Mouse (Mus musculus): Measurements from ENCODE around the gene Lmbr1l. TPM values are rescaled to one million over a fixed set of nuclear protein-coding genes. Genes with fewer than 3 reads are reported as not detected.

The Lmbr1l gene
- polyA plus RNA-seq, 1 experiment: 73.3 TPM

- peak within 1 kb of the TSS; percentile 72 for H3K4me3 ChIP-seq (replicated peaks; ENCODE audit: control insufficient read depth, low read depth, low read length)
- H3K4me1 ChIP-seq (ENCODE audit: control insufficient read depth, insufficient read depth, low read length): peaks cover 4% of the 10 kb centered on the region
- WGBS: under 1% methylated on average over 87 of the region's 94 CpGs
- no peak for TF ChIP-seq CTCF (IDR thresholded peaks at IDR 0.05; ENCODE audit: control insufficient read depth, insufficient read depth, low read length)
- TF ChIP-seq POLR2A (IDR thresholded peaks at IDR 0.05; ENCODE audit: borderline replicate concordance, control insufficient read depth, low read depth, low read length): no peak; the same call in 1 of the 2 replicates
- H3K27ac ChIP-seq (ENCODE audit: control insufficient read depth, insufficient read depth, low read depth, low read length, poor library complexity): peak within 1 kb of the TSS; percentile 90
These were observed 46.7 kb downstream of the Lmbr1l start, which contains the start of gene Kmt2d for GRCm38 (mm10) chr15:98871070-98871915. Gene Kmt2d, minus strand, starts transcription at chr15:98871204.

DNA sequence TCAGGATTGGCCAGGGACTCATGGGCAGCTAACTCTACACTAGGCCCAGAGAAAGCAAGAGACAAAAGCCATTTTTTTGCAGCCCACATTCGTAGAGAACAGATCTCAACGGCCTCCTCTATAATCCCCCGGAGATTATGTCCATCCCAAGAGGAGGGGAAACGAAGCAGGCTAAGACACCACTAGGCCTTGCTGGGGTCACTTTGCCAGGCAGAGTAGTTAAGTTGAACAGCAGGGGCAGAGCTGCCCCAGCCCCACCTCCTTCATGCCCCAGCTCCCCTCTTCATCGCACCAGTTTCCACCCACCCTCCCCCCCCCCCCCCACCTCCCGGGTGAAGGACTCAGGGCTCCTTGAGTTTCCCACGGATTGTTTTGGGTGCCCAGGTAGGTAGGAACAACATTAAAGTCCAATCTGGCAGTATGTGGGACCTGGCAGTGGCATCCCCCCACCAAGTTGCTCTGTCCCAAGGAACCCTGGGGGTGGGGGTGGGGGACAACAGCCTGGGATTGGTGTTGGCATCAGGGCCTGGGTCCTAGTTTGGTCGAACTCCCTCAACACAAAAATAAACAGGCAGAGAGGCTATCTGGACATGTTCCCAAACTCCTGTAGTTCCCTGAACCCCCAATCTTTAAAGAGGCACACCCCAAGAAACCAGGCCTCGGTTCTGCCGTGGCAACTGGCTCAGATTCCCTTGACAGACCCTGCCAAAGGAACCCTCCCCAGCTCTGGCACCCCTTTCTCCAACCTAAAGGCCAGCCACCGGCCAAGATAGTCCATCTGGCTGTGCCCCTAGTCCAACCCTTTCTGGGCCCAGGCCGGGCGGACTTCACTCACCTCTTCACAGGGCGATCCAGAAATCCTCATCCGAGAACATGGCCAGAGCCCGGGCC lies 47.6 kb downstream of the Lmbr1l start:
- peak overlapping the region; percentile 72 for H3K4me3 ChIP-seq (replicated peaks; ENCODE audit: control insufficient read depth, low read depth, low read length)
- no peak for TF ChIP-seq CTCF (IDR thresholded peaks at IDR 0.05; ENCODE audit: control insufficient read depth, insufficient read depth, low read length)
- no peak for TF ChIP-seq POLR2A (IDR thresholded peaks at IDR 0.05; ENCODE audit: borderline replicate concordance, control insufficient read depth, low read depth, low read length)
- under 1% methylated on average over 16 of the region's 16 CpGs for WGBS
- H3K4me1 ChIP-seq (ENCODE audit: control insufficient read depth, insufficient read depth, low read length): peaks cover 4% of the 10 kb centered on the region
- H3K27ac ChIP-seq (ENCODE audit: control insufficient read depth, insufficient read depth, low read depth, low read length, poor library complexity): peak overlapping the region; percentile 90

DNA sequence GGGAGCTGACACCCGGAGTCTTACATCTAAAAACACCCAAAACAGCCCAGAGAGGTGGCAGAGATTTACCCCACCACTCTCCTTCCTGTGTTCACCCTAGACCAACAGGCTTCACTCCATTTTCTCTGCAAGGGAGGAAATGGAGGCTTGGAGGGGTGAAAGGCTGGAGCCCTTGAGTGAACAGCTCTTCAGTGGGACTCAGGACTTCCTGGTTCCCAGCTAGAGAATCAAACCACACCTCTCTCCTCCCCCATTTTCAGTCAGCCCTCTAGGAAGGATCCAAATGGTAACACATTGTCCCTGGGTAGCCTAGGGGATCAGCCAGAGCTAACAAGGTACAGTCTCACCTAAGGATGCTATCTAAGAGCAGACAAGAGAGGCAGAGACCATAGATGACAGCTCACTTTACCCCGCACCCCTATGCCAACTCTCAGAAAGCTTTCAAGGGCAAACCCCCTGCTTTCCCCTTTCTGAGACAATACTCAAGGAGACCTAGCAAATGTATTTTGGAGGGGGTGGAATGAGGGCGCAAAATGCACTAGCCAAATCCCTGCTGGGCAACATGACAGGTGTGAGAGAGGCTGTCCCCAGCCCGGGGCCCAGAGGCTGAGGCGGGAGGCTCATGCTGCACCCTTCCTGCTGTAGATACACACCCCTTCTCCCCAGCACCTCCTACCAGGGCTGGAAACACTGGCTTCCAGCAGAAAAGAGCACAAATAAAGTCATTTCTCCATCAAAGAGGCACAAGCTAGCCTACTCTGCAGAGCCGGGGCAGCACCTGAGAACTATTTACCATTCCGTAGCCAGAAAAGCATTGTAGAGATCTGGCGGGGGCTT lies 48.5 kb downstream of the Lmbr1l start:
- Histone ChIP-seq H3K4me3 (replicated peaks; ENCODE audit: control insufficient read depth, low read depth, low read length) (peak overlapping the region; percentile 72), H3K27ac (ENCODE audit: control insufficient read depth, insufficient read depth, low read depth, low read length, poor library complexity) (peak overlapping the region; percentile 26; the same call in 1 of the 2 replicates), H3K4me1 (ENCODE audit: control insufficient read depth, insufficient read depth, low read length) (peaks cover 4% of the 10 kb centered on the region)
- TF ChIP-seq CTCF (IDR thresholded peaks at IDR 0.05; ENCODE audit: control insufficient read depth, insufficient read depth, low read length): no peak
- TF ChIP-seq POLR2A (IDR thresholded peaks at IDR 0.05; ENCODE audit: borderline replicate concordance, control insufficient read depth, low read depth, low read length): no peak
- WGBS: 4% methylated on average over 8 of the region's 8 CpGs

DNA sequence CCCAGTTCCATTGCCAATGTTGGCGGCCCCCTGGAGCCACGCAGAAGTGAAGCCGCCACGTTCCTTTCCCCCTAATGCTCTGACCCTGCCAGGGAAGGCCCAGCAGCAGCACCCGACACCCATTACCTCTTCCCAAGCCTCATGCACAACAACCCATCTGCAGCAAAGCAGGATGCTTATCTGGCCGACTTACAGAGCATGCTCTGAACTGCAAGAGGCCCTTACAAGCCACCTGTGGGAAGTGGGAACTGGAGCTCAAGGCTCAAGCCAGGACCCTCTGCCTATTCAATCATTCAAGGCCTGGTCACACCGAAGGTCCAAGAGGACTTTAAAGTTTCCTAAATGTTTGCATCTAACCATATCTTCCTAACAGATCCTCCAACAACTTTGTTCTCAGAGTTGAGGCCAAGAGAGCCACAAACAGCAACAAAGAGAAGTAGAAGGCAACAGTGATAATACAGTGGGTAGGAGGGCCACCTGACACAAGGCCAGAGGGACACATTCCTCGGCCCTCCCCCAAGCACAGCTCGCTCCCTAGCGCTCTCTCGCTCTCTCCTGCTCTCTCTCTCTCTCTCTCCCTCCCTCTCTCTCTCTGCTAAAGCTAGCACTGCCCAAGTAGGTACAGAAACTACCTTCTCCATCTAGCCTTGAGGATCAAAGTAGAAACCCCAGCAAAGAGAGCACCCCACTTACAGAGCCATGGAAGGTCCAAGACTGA lies 49.5 kb downstream of the Lmbr1l start:
- Histone ChIP-seq H3K4me3 (replicated peaks; ENCODE audit: control insufficient read depth, low read depth, low read length) (peak overlapping the region; percentile 52), H3K27ac (ENCODE audit: control insufficient read depth, insufficient read depth, low read depth, low read length, poor library complexity) (peak overlapping the region; percentile 42), H3K4me1 (ENCODE audit: control insufficient read depth, insufficient read depth, low read length) (peaks cover 4% of the 10 kb centered on the region)
- TF ChIP-seq POLR2A (IDR thresholded peaks at IDR 0.05; ENCODE audit: borderline replicate concordance, control insufficient read depth, low read depth, low read length) (no peak), CTCF (IDR thresholded peaks at IDR 0.05; ENCODE audit: control insufficient read depth, insufficient read depth, low read length) (no peak)
- 36% methylated on average over 11 of the region's 11 CpGs for WGBS

DNA sequence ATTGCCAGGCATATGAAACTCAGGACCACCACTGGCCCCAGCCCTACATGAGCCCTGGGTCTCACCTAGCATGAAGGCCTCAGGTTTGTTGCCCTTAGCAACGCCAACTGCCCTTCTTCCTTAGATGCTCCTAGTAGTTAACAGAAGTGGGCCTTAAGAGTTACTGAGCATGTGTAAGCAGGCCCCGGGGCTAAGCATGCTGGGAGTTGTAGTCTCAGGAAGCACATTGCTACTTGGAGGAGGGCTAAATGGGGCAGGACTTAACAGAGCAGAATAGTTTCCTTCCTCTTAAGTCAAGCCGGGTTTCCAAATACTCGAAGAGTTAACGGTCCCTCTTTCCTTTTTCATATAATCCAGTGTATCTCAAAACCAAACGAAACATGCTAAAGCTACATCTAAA lies 50.7 kb downstream of the Lmbr1l start:
- Histone ChIP-seq H3K4me1 (ENCODE audit: control insufficient read depth, insufficient read depth, low read length) (peaks cover 4% of the 10 kb centered on the region), H3K4me3 (replicated peaks; ENCODE audit: control insufficient read depth, low read depth, low read length) (no peak overlapping the region), H3K27ac (ENCODE audit: control insufficient read depth, insufficient read depth, low read depth, low read length, poor library complexity) (peak overlapping the region; percentile 52; the same call in 1 of the 2 replicates)
- no peak for TF ChIP-seq POLR2A (IDR thresholded peaks at IDR 0.05; ENCODE audit: borderline replicate concordance, control insufficient read depth, low read depth, low read length)
- TF ChIP-seq CTCF (IDR thresholded peaks at IDR 0.05; ENCODE audit: control insufficient read depth, insufficient read depth, low read length): no peak
- WGBS: 2% methylated on average over 6 of the region's 6 CpGs

DNA sequence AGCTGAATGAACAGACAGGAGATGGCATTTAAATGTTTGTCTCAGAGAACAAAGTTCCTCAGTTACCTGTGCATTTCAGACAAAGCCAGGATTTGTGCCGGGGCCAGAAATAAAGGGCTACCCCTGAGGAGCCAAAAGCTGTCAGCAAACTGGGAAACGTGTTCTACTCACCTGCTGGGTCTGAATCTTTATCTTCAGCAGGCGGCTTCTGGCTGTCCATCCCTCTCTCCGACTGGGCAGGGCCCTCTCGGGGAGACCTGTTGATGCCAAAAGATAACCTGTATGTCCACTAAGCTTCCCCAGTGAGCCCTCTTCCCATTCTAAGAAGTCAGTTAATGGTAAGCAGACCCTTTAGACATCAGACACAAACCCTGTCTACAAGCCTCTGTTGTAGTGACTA lies 51.5 kb downstream of the Lmbr1l start:
- 83% methylated on average over 5 of the region's 5 CpGs for WGBS
- H3K27ac ChIP-seq (ENCODE audit: control insufficient read depth, insufficient read depth, low read depth, low read length, poor library complexity): no peak overlapping the region
- no peak overlapping the region for H3K4me3 ChIP-seq (replicated peaks; ENCODE audit: control insufficient read depth, low read depth, low read length)
- TF ChIP-seq CTCF (IDR thresholded peaks at IDR 0.05; ENCODE audit: control insufficient read depth, insufficient read depth, low read length): no peak
- TF ChIP-seq POLR2A (IDR thresholded peaks at IDR 0.05; ENCODE audit: borderline replicate concordance, control insufficient read depth, low read depth, low read length): no peak
- H3K4me1 ChIP-seq (ENCODE audit: control insufficient read depth, insufficient read depth, low read length): peaks cover 4% of the 10 kb centered on the region

GRCm38 (mm10) chr15:98865771-98866170 lies 52.3 kb downstream of the Lmbr1l start:
- WGBS: 97% methylated on average over 8 of the region's 8 CpGs

More at GRCm38 (mm10) chr15:98865771-98866170, 52.3 kb downstream of the Lmbr1l start:
- H3K27ac ChIP-seq (ENCODE audit: control insufficient read depth, insufficient read depth, low read depth, low read length, poor library complexity): no peak overlapping the region
- H3K4me3 ChIP-seq (replicated peaks; ENCODE audit: control insufficient read depth, low read depth, low read length): no peak overlapping the region
- TF ChIP-seq POLR2A (IDR thresholded peaks at IDR 0.05; ENCODE audit: borderline replicate concordance, control insufficient read depth, low read depth, low read length) (no peak), CTCF (IDR thresholded peaks at IDR 0.05; ENCODE audit: control insufficient read depth, insufficient read depth, low read length) (no peak)
- H3K4me1 ChIP-seq (ENCODE audit: control insufficient read depth, insufficient read depth, low read length): peaks cover 4% of the 10 kb centered on the region

Measured in bone marrow, adult 2 months (tissue).